Mouse (Mus musculus): ENCODE results near the gene Ganc.

Gene Ganc

DNA sequence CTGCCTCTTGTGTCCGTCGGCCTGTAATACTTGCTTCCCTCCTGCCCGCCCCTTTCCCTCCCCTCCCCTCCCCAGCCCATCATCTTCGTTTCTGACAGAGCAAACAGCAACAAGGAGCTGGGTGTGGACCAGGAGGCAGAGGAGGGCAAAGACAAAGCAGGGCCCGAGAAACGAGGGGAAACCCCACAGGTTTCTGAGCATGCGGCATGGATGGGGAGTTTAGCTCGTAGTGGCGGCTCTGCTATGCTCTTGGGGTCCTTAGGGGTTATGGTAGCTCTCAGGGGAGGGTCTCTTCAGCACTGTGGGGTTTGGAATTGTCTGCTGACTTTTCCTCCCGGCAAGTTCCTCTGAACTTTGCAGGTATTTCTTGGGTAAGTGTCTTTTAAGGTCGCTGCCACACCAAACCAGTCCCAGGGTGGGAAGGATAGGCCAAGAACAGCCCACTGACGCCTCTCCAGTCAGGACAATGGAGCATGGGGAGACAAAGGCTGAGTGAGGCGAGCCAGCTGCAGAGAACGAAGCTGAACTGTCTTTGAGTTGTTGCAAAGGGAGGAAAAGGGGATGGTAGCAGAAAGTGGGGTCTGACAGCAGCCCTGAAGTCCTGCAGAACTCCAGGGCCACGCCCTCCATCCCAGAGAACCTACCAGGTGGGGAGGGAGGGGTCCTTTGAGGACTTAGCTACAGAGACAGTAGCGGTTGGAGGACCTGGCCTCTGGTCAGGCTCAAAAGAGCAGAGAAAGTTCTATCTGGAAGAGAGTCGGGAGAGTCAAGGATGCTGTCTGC lies 97.6 kb downstream of the Ganc start:
- no peak for DNase-seq (ENCODE audit: low spot score)

GRCm38 (mm10) chr2:120501931-120502604 lies 98.4 kb downstream of the Ganc start:
- no peak for DNase-seq (ENCODE audit: low spot score)

GRCm38 (mm10) chr2:120502605-120502990 lies 98.9 kb downstream of the Ganc start:
- no peak for DNase-seq (ENCODE audit: low spot score)

- no peak for DNase-seq (ENCODE audit: low spot score)
These were observed 99.4 kb downstream of the Ganc start for GRCm38 (mm10) chr2:120503094-120503493.

DNA sequence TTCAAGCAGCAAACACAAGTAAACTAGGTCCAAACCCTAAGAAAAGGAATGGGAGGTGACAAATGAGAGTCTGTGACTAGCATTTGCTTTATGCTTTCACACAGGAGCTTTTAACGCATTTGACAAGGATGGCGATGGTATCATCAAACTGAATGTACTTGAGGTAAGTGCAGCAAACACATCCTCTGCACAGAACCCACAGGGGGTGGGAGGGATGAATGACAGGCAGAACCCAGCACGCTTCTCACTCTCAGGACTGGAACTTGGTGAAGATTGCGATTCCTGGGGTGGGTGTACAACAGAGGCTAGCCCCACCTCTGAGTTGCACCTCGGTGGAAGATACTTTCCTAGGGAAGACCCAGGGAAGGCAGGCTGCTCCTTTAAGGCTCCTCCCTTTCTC lies 100.3 kb downstream of the Ganc start:
- DNase-seq (ENCODE audit: low spot score), result no peak

Measured in yolk sac, embryonic 10.5 days (tissue).